Mouse (Mus musculus) midbrain, embryonic 13.5 days (tissue): ENCODE measurements at regions not wholly inside any gene's neighbourhood (a gene's known extent, or its start where the extent isn't known, plus 50 kb on each side); places are given as distances from the start of the nearest gene placed in this dataset.

ENCODE experiments used
- ATAC-seq: fragments of 200-750 bp; cut with Nextera tagmentation; 2 replicates; pipeline ENCODE4 v1.8.0; 2017; ENCODE audit warnings: mild to moderate bottlenecking, moderate TSS enrichment, moderate library complexity
- H3K27ac ChIP-seq: fragments of 300-500 bp; sonication (generic); 2 replicates; pipeline ENCODE4 v1.5.1; 2015; ENCODE audit warnings: inconsistent platforms, mild to moderate bottlenecking, moderate library complexity
- H3K27me3 ChIP-seq: fragments of 300-500 bp; sonication (generic); 2 replicates; pipeline ENCODE4 v1.6.1; 2015; ENCODE audit warnings: mild to moderate bottlenecking, inconsistent platforms
- H3K36me3 ChIP-seq: fragments of 300-500 bp; sonication (generic); 2 replicates; pipeline ENCODE4 v1.6.1; 2015; ENCODE audit warnings: mild to moderate bottlenecking, inconsistent platforms
- H3K4me1 ChIP-seq: fragments of 300-500 bp; sonication (generic); replicated peaks from 2 replicates; pipeline ENCODE4 v1.6.1; 2015; ENCODE audit warnings: inconsistent platforms
- H3K4me2 ChIP-seq: fragments of 300-500 bp; sonication (generic); replicated peaks from 2 replicates; pipeline ENCODE4 v1.6.1; 2015; ENCODE audit warnings: moderate library complexity, mild to moderate bottlenecking, inconsistent platforms
- H3K4me3 ChIP-seq: fragments of 300-500 bp; sonication (generic); replicated peaks from 2 replicates; pipeline ENCODE4 v1.5.1; 2015; ENCODE audit warnings: mild to moderate bottlenecking, inconsistent platforms
- H3K9ac ChIP-seq: fragments of 300-500 bp; sonication (generic); replicated peaks from 2 replicates; pipeline ENCODE4 v1.6.1; 2015; ENCODE audit warnings: mild to moderate bottlenecking, inconsistent platforms
- H3K9me3 ChIP-seq: fragments of 300-500 bp; sonication (generic); 2 replicates; pipeline ENCODE4 v1.6.1; 2016; ENCODE audit warnings: mild to moderate bottlenecking, inconsistent platforms
- WGBS: fragments of 180-500 bp; shearing (Covaris S2); methylation state at CpG from one replicate; pipeline ENCODE4 v1.1.7; 2015; 5-methylcytosine and 5-hydroxymethylcytosine counted together

GRCm38 (mm10) chr13:47777206-47778099 lies 483.6 kb upstream of the Id4 start:
- Histone ChIP-seq H3K36me3 (no peaks in the 10 kb centered on the region), H3K9me3 (no peaks in the 10 kb centered on the region), H3K4me1 (peaks cover 13% of the 10 kb centered on the region), H3K27me3 (no peaks in the 10 kb centered on the region), H3K4me2 (no peak overlapping the region), H3K27ac (peak overlapping the region; percentile 53; the same call in 1 of the 2 replicates), H3K9ac (no peak overlapping the region), H3K4me3 (no peak overlapping the region)
- 73% methylated on average over 15 of the region's 15 CpGs for WGBS
- no peak for ATAC-seq

GRCm38 (mm10) chr13:47778218-47779009 lies 482.6 kb upstream of the Id4 start:
- no peak overlapping the region for H3K4me3 ChIP-seq
- ATAC-seq: peak; percentile 77
- H3K27me3 ChIP-seq: no peaks in the 10 kb centered on the region
- H3K27ac ChIP-seq: peak overlapping the region; percentile 63
- no peaks in the 10 kb centered on the region for H3K9me3 ChIP-seq
- H3K4me1 ChIP-seq: peaks cover 13% of the 10 kb centered on the region
- 36% methylated on average over 12 of the region's 14 CpGs for WGBS
- 0 out of 2 replicates have a peak overlapping the region, but pooled peaks have one; percentile 5 for H3K4me2 ChIP-seq
- no peaks in the 10 kb centered on the region for H3K36me3 ChIP-seq
- no peak overlapping the region for H3K9ac ChIP-seq

- WGBS: 96% methylated on average over 3 of the region's 3 CpGs
- no peak for ATAC-seq
- no peaks in the 10 kb centered on the region for H3K9me3 ChIP-seq
- no peaks in the 10 kb centered on the region for H3K27me3 ChIP-seq
- no peak overlapping the region for H3K4me2 ChIP-seq
- H3K9ac ChIP-seq: no peak overlapping the region
- no peaks in the 10 kb centered on the region for H3K36me3 ChIP-seq
- no peaks in the 10 kb centered on the region; the same call in 1 of the 2 replicates for H3K4me1 ChIP-seq
- H3K27ac ChIP-seq: no peak overlapping the region
- no peak overlapping the region for H3K4me3 ChIP-seq
Measured at GRCm38 (mm10) chr13:47784406-47784805, 476.6 kb upstream of the Id4 start.

- Histone ChIP-seq H3K27me3 (no peaks in the 10 kb centered on the region), H3K4me3 (no peak overlapping the region), H3K9ac (no peak overlapping the region), H3K36me3 (no peaks in the 10 kb centered on the region), H3K4me1 (no peaks in the 10 kb centered on the region), H3K4me2 (no peak overlapping the region), H3K9me3 (no peaks in the 10 kb centered on the region), H3K27ac (no peak overlapping the region)
- 77% methylated on average over 4 of the region's 4 CpGs for WGBS
- ATAC-seq: no peak
Measured at GRCm38 (mm10) chr13:47797859-47798258, 463.2 kb upstream of the Id4 start.

GRCm38 (mm10) chr13:47811711-47812415 lies 449.2 kb upstream of the Id4 start:
- H3K4me1 ChIP-seq: no peaks in the 10 kb centered on the region
- H3K4me3 ChIP-seq: no peak overlapping the region
- no peak for ATAC-seq
- no peaks in the 10 kb centered on the region for H3K27me3 ChIP-seq
- no peak overlapping the region for H3K27ac ChIP-seq
- no peak overlapping the region for H3K4me2 ChIP-seq
- no peak overlapping the region for H3K9ac ChIP-seq
- 83% methylated on average over 6 of the region's 6 CpGs for WGBS
- H3K9me3 ChIP-seq: no peaks in the 10 kb centered on the region
- H3K36me3 ChIP-seq: no peaks in the 10 kb centered on the region

- no peak overlapping the region for H3K9ac ChIP-seq
- no peak for ATAC-seq
- H3K4me3 ChIP-seq: no peak overlapping the region
- H3K36me3 ChIP-seq: no peaks in the 10 kb centered on the region
- H3K27me3 ChIP-seq: no peaks in the 10 kb centered on the region
- no peaks in the 10 kb centered on the region for H3K4me1 ChIP-seq
- WGBS: 89% methylated on average over 9 of the region's 9 CpGs
- H3K27ac ChIP-seq: no peak overlapping the region
- H3K4me2 ChIP-seq: no peak overlapping the region
- H3K9me3 ChIP-seq: no peaks in the 10 kb centered on the region
Measured at GRCm38 (mm10) chr13:47818924-47819564, 442.0 kb upstream of the Id4 start.

GRCm38 (mm10) chr13:47836491-47836890 lies 424.5 kb upstream of the Id4 start:
- Histone ChIP-seq H3K27me3 (no peaks in the 10 kb centered on the region), H3K9ac (no peak overlapping the region), H3K36me3 (no peaks in the 10 kb centered on the region), H3K4me3 (no peak overlapping the region), H3K4me2 (no peak overlapping the region), H3K4me1 (no peaks in the 10 kb centered on the region), H3K27ac (no peak overlapping the region), H3K9me3 (no peaks in the 10 kb centered on the region)
- no peak for ATAC-seq
- 42% methylated on average over 9 of the region's 9 CpGs for WGBS

- Histone ChIP-seq H3K4me1 (peaks cover 18% of the 10 kb centered on the region), H3K9me3 (0 out of 2 replicates have a peak, but pooled peaks cover 3% of the 10 kb centered on the region), H3K27ac (no peak overlapping the region), H3K27me3 (no peaks in the 10 kb centered on the region), H3K36me3 (no peaks in the 10 kb centered on the region), H3K4me3 (no peak overlapping the region), H3K9ac (no peak overlapping the region), H3K4me2 (no peak overlapping the region)
- no peak for ATAC-seq
- 90% methylated on average over 8 of the region's 8 CpGs for WGBS
Measured at GRCm38 (mm10) chr13:47842418-47842817, 418.6 kb upstream of the Id4 start.

GRCm38 (mm10) chr13:47843011-47843410 lies 418.0 kb upstream of the Id4 start:
- peaks cover 18% of the 10 kb centered on the region for H3K4me1 ChIP-seq
- 85% methylated on average over 9 of the region's 9 CpGs for WGBS
- H3K36me3 ChIP-seq: no peaks in the 10 kb centered on the region
- no peak overlapping the region for H3K9ac ChIP-seq
- H3K4me3 ChIP-seq: no peak overlapping the region
- H3K4me2 ChIP-seq: no peak overlapping the region; the same call in 1 of the 2 replicates
- H3K27ac ChIP-seq: peak overlapping the region; percentile 77
- no peaks in the 10 kb centered on the region for H3K27me3 ChIP-seq
- ATAC-seq: no peak
- H3K9me3 ChIP-seq: 0 out of 2 replicates have a peak, but pooled peaks cover 3% of the 10 kb centered on the region

- Histone ChIP-seq H3K36me3 (no peaks in the 10 kb centered on the region), H3K4me2 (peak overlapping the region; percentile 39), H3K9me3 (0 out of 2 replicates have a peak, but pooled peaks cover 3% of the 10 kb centered on the region), H3K4me1 (peaks cover 23% of the 10 kb centered on the region), H3K9ac (no peak overlapping the region), H3K4me3 (peak overlapping the region; percentile 14; the same call in 1 of the 2 replicates), H3K27me3 (no peaks in the 10 kb centered on the region), H3K27ac (peak overlapping the region; percentile 77)
- 6% methylated on average over 13 of the region's 13 CpGs for WGBS
- peak; percentile 77 for ATAC-seq
Measured at GRCm38 (mm10) chr13:47843541-47844267, 417.3 kb upstream of the Id4 start.

- no peak for ATAC-seq
- Histone ChIP-seq H3K9ac (no peak overlapping the region), H3K4me2 (no peak overlapping the region), H3K27me3 (no peaks in the 10 kb centered on the region), H3K4me1 (peaks cover 34% of the 10 kb centered on the region), H3K9me3 (0 out of 2 replicates have a peak, but pooled peaks cover 3% of the 10 kb centered on the region), H3K4me3 (no peak overlapping the region), H3K27ac (no peak overlapping the region), H3K36me3 (no peaks in the 10 kb centered on the region)
- 88% methylated on average over 3 of the region's 3 CpGs for WGBS
Measured at GRCm38 (mm10) chr13:47846713-47847112, 414.3 kb upstream of the Id4 start.
